Mouse (Mus musculus): Measurements from ENCODE around the gene Ccnd1. TPM values are rescaled to one million over a fixed set of nuclear protein-coding genes. Genes with fewer than 3 reads are reported as not detected.

Gene Ccnd1
- total RNA-seq (2021) = 10 to 100 TPM; 72.7 to 80.8 TPM
- long read RNA-seq, experiment 1, transcript Ccnd1-201 (5 exons, 3,740 nt) = major isoform, 28 of 64 reads
- long read RNA-seq, experiment 1, partial matches to known transcripts = 36 of 64 reads
- long read RNA-seq, experiment 1, other reads (novel, unspliced or antisense) = 0 of 64 reads
- long read RNA-seq, experiment 2, transcript Ccnd1-201 (5 exons, 3,740 nt) = major isoform, 13 of 23 reads
- long read RNA-seq, experiment 2, partial matches to known transcripts = 2 of 23 reads
- long read RNA-seq, experiment 2, other reads (novel, unspliced or antisense) = 8 of 23 reads

- peak; percentile 83 for DNase-seq
Observed at GRCm38 (mm10) chr7:144939344-144940002, at the start of gene Ccnd1. Gene Ccnd1 (minus strand): TSS chr7:144939925.

DNA sequence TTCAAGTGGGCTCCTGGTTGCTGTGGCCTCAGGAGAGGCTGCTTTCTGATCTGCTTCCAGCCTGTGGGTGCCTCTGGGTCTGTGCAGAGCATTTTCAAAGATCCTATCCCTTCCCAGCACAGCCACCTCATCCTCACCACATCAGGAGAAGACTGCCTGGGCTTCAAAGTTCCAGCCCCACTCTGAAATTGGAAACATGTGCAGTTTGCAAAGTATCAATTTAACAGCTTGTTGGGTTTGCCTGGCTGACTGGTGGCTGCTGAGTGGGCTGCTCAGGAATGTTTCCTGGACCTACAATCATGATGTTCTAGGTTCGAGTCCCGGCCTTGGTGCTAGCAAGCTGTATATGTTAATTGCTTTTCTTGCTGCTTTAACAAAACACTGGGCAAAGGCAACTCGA lies 49.1 kb upstream of the Ccnd1 start:
- DNase-seq = no peak

DNA sequence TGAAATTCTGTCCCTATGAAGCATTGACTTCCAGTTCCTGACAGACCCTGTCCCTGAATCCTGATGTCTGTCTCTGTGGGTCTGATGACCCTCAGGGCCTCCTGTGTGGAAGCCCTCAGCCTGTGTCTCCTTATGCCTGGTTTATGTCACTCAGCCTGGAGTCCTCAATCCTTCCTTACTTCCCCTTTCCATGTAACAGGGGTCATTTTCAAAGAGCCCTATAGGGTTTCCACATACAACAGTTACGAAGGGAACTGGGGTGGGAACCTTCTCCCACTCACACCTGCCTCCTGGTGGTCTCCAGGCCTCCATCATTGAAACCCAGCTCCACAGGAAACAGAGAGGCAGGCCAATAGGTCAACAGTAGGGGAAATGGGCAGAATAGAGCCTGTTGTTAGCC lies 45.4 kb upstream of the Ccnd1 start:
- DNase-seq = no peak

- no peak for DNase-seq
Observed at GRCm38 (mm10) chr7:144982358-144983110, 42.8 kb upstream of the Ccnd1 start.

- DNase-seq = no peak
Observed at GRCm38 (mm10) chr7:144981426-144982079, 41.8 kb upstream of the Ccnd1 start.

DNA sequence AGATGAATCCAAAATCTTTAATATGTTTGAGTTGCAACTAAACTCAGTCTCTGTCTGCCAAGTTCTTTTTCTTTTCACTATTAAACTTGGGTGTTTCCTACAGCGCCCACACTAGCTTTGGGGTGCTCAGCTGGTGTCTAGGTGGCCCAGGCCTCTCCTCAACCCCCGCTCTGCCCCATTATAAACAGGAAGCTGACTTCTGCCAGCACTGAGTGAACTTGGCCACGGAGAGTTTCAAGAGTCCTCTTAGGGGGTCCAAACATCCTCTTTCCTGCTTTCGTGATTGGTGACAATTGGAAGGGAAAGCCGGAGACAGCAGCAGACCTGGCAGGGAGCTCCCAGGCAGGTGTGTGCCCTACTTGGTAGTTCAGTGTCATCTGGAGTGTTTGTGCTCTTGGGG lies 40.1 kb upstream of the Ccnd1 start:
- no peak for DNase-seq

GRCm38 (mm10) chr7:144977121-144977520 lies 37.4 kb upstream of the Ccnd1 start:
- no peak for DNase-seq

- no peak for DNase-seq
Observed at GRCm38 (mm10) chr7:144973461-144973860, 33.7 kb upstream of the Ccnd1 start.

DNA sequence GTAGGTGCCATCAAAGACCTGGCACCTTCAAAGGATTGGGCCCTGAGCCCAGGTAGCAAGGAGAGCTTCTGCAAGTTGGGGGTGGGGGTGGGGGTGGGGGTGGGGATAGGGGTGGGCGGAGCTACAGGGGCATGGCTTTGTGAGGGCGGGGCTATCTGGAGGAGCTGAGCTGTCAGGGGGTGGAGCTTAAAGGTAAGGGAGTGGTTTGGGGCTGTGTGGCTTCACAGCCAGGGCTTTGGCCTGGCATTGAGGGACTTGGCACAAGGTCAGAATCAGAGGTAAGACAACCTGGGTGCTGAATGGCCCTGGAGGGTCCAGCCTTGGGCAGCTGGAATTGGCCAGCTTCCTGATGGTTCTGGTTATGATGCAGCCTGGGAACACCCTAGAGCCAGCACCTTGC lies 32.0 kb upstream of the Ccnd1 start:
- DNase-seq = no peak

- peak; percentile 59 for DNase-seq
Observed at GRCm38 (mm10) chr7:144970997-144971768, 31.5 kb upstream of the Ccnd1 start.

- DNase-seq = no peak
Observed at GRCm38 (mm10) chr7:144965893-144966292, 26.2 kb upstream of the Ccnd1 start.

- DNase-seq = no peak
Observed at GRCm38 (mm10) chr7:144964316-144964715, 24.6 kb upstream of the Ccnd1 start.

- peak; percentile 20 for DNase-seq
Observed at GRCm38 (mm10) chr7:144963911-144964310, 24.2 kb upstream of the Ccnd1 start.

GRCm38 (mm10) chr7:144958509-144959395 lies 19.0 kb upstream of the Ccnd1 start:
- no peak for DNase-seq

GRCm38 (mm10) chr7:144943254-144943653 lies 3.5 kb upstream of the Ccnd1 start:
- DNase-seq = peak; percentile 85

GRCm38 (mm10) chr7:144942744-144943135 lies 3.0 kb upstream of the Ccnd1 start:
- DNase-seq = no peak

DNA sequence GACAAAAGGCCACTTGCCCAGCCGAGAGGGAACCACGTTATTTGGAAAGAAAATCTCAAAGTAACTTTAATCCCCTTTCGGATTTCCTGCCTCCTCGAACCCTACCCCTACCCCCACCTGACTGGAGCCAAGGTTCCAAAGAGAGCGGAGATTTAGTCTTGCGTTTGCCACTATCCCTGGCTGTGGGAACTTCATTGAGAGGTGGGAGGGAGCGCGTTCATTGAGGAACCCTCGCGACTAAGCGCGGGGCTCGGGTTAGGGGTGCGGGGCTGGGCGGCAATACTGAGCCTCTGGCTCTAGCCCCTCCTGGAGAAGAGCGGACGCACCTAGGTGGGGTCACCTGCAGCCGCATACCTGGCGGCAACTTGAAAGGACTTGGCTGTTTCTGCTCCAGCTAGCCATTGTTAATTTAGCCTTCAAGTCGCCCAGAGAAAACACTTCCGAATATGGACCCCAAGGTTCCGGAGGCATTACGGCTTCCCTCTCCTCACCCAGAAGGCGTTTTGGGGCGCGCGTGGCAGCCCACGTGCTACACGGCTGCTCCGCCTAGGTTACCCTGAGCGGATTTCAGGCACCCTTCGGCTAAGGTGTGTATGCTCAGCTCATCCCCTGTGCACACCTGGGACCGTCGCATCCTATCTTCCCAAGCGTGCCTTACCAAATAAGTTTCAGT lies 2.5 kb upstream of the Ccnd1 start:
- peak; percentile 43 for DNase-seq

DNA sequence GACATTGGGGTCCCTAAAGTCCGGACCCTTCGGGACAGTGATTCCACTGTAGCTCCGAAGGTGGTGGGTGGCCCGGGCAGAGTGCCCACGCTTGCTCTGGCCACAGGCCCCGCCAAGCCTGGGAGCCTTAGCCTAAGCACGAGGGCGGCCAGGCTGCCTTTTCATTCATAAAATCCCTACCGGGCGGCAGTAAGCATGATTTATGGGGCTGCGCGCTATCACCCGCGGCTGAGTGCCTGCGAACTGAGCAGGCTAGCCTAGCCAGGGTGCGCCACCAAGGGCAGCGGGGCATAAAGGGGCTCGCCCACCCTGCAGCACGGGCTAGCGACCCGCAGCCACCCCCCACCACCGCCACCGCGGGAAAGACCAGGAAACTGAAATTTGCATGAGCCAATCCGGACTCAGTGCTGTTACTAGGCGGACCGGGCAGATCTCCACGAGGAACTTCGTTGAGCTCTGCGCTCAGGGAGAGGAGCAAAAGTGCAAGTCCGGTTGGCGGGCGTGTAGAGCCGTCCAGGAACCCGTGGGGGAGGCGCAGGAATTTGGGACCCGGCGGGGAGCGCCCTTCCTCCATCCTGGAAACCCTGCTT lies 1.6 kb upstream of the Ccnd1 start:
- DNase-seq = peak; percentile 91

GRCm38 (mm10) chr7:144940585-144940984 lies 860 bp upstream of the Ccnd1 start:
- no peak for DNase-seq
